Mouse (Mus musculus) right cerebral cortex, postnatal 25 days (tissue): Measurements from ENCODE around the gene Cldn34b3.
"Not testable (repeated sequence)": the region's sequence is repeated elsewhere in the genome, so short reads cannot be mapped to it uniquely, and the experiment has no call there.

ENCODE experiments used
- DNase-seq: peaks from one replicate; pipeline ENCODE4 v3.0.0; 2022

The Cldn34b3 gene

GRCm38 (mm10) chrX:76264004-76264403 is at the start of gene Cldn34b3:
Cldn34b3 (plus strand) TSS chrX:76264304.
- not testable (repeated sequence) for DNase-seq
